Mouse (Mus musculus) C2C12 (cell line): ENCODE data around the gene Chtop. TPM values are rescaled to one million over a fixed set of nuclear protein-coding genes. Genes with fewer than 3 reads are reported as not detected.

Experiments
- H3K27me3 ChIP-seq: one replicate; pipeline ENCODE4 v1.6.1; 2011; ENCODE audit not compliant: control insufficient read depth, insufficient read depth, insufficient read length
- H3K36me3 ChIP-seq: one replicate; pipeline ENCODE4 v1.6.1; 2011; ENCODE audit not compliant: control insufficient read depth, insufficient read depth
- H3K4me3 ChIP-seq: one replicate; pipeline ENCODE4 v1.5.1; 2011; ENCODE audit warnings: mild to moderate bottlenecking, control low read depth; ENCODE audit not compliant: poor library complexity, insufficient read depth, severe bottlenecking
- H3K79me2 ChIP-seq: one replicate; pipeline ENCODE4 v1.6.1; 2011; ENCODE audit not compliant: control insufficient read depth, insufficient read depth
- H3K79me3 ChIP-seq: one replicate; pipeline ENCODE4 v1.6.1; 2011; ENCODE audit warnings: low read depth, control low read depth
- H3ac ChIP-seq: one replicate; pipeline ENCODE3; 2011; ENCODE audit warnings: low read depth; ENCODE audit not compliant: control insufficient read depth, insufficient read length
- CEBPB ChIP-seq: IDR thresholded peaks from one replicate; pipeline ENCODE4 v1.6.1; 2011; ENCODE audit warnings: low read depth, mild to moderate bottlenecking, control low read depth, moderate library complexity
- CTCF ChIP-seq: IDR thresholded peaks from one replicate; pipeline ENCODE4 v1.5.1; 2011; ENCODE audit not compliant: control insufficient read depth, insufficient read depth, insufficient read length
- FOSL1 ChIP-seq: IDR thresholded peaks from one replicate; pipeline ENCODE4 v1.8.0; 2011; ENCODE audit warnings: mild to moderate bottlenecking, low read length; ENCODE audit not compliant: poor library complexity, insufficient read depth, severe bottlenecking
- MAX ChIP-seq: IDR thresholded peaks from one replicate; pipeline ENCODE4 v1.6.1; 2011; ENCODE audit warnings: mild to moderate bottlenecking, control low read depth
- MYOD1 ChIP-seq: IDR thresholded peaks from one replicate; pipeline ENCODE4 v1.6.1; 2011; ENCODE audit warnings: low read depth; ENCODE audit not compliant: control insufficient read depth, insufficient read length
- MYOG ChIP-seq: IDR thresholded peaks from one replicate; pipeline ENCODE4 v1.6.1; 2011; ENCODE audit not compliant: control insufficient read depth, insufficient read length; ENCODE audit errors: extremely low read depth
- USF1 ChIP-seq: IDR thresholded peaks from one replicate; pipeline ENCODE4 v1.6.1; 2011; ENCODE audit warnings: low read depth, mild to moderate bottlenecking, control low read depth, moderate library complexity
- polyA plus RNA-seq: library from polyadenylated mRNA; unstranded; fragments of >200 nt; fragmentation: generic; extraction: Trizol; gene quantifications from one replicate; pipeline ENCODE4 v1.2.1, GENCODE M21; 2012; ENCODE audit warnings: missing spikeins

The Chtop gene
- polyA plus RNA-seq, 1 experiment = 103 TPM

DNA sequence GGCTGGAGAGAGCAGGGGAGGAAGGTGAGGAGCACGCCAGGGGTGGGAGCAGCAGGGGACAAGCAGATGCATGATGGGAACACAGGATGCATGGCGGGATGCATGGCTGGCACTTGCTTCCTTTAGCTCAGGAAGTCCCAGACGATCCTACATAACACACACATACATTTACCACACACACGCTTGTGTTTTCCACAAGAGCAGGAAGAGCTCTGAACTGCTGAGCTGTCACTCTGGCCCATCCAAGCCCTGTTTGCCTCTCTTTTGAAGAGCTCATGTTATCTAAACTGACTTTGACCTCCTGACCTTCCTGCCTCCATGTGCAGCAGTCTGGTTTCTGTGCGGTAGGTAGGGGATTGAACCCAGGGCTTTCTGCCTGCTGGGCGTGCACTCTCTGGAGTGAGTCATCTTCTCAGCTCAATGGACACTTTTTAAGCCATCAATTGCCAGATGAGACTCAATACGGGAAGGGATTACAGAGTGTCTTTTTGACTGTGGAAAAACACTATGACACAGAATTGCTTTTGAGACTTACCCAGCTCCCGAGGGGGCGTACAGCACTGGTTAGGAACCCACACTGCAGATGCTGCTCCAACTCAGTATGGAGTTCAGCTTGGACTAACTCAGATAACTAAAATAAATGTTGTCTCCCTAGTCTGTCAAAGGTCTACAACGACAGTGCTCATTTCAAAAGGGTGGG is 57.8 kb downstream of the Chtop start:
- no peak overlapping the region for H3K4me3 ChIP-seq
- TF ChIP-seq MYOD1 (no peak), FOSL1 (no peak), MAX (no peak), MYOG (no peak), CTCF (no peak), USF1 (no peak), CEBPB (no peak)

DNA sequence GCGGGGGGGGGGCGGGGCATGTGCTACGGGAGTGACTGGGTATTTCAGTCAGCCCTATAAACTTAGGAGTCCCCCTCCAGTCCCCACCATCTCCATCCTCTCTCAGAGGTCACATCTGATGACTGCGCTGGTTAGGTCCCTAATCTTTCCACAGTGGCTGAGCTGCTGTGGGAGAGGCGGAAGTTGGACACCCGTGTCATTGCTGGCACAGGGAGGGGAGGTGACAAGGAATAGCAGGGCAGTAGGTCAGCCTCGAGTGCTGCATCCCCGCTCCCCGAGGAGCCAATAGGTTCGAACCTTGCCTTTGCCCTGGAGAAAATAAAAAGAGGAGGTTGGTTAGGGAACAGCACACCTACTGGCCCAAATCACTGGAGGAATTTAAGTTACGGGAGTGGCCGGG is 58.4 kb downstream of the Chtop start:
- H3K36me3 ChIP-seq = no peaks in the 10 kb centered on the region
- TF ChIP-seq CTCF = no peak
- H3ac ChIP-seq = no peak overlapping the region
- H3K79me2 ChIP-seq = no peaks in the 10 kb centered on the region
- no peak overlapping the region for H3K4me3 ChIP-seq
- H3K79me3 ChIP-seq = no peaks in the 10 kb centered on the region
- H3K27me3 ChIP-seq = no peaks in the 10 kb centered on the region

More for the DNA sequence above, 57.8 kb downstream of the Chtop start:
- Histone ChIP-seq H3K79me2 (no peaks in the 10 kb centered on the region), H3K27me3 (no peaks in the 10 kb centered on the region), H3K79me3 (no peaks in the 10 kb centered on the region), H3ac (no peak overlapping the region), H3K36me3 (no peaks in the 10 kb centered on the region)

Other genes starting within 250 kb of the Chtop start
- gene Dennd4b, start 244.3 kb downstream of the Chtop start, polyA plus RNA-seq = 2.6 TPM
- gene Gatad2b, start 216.3 kb downstream of the Chtop start, polyA plus RNA-seq = 14.2 TPM
- gene Slc27a3, start 119.6 kb downstream of the Chtop start, polyA plus RNA-seq = 8.6 TPM
- gene Ints3, start 75.9 kb downstream of the Chtop start, polyA plus RNA-seq = 39.3 TPM
- gene Npr1, start 43.6 kb downstream of the Chtop start, polyA plus RNA-seq = 1.0 TPM
- 93.9 TPM for gene Ilf2, start 33.4 kb downstream of the Chtop start, polyA plus RNA-seq
- 18.8 TPM for gene Snapin, start 18.5 kb downstream of the Chtop start, polyA plus RNA-seq
- gene S100a1, start 4.9 kb upstream of the Chtop start, polyA plus RNA-seq = 96.0 TPM
- gene S100a13, start 4.9 kb upstream of the Chtop start, polyA plus RNA-seq = 96.7 TPM
- 0.96 TPM for gene S100a14, start 17.4 kb upstream of the Chtop start, polyA plus RNA-seq
- 49.2 TPM for gene S100a16, start 27.8 kb upstream of the Chtop start, polyA plus RNA-seq
- gene S100a3, start 51.1 kb upstream of the Chtop start, polyA plus RNA-seq = 22.0 TPM
- not detected for gene S100a2, start 80.7 kb upstream of the Chtop start, polyA plus RNA-seq
- gene Gm42674, start 92.4 kb upstream of the Chtop start, polyA plus RNA-seq = 1.5 TPM
- gene S100a4, start 94.3 kb upstream of the Chtop start, polyA plus RNA-seq = 11,980 TPM
- gene S100a5, start 99.0 kb upstream of the Chtop start, polyA plus RNA-seq = 0.43 TPM
- 4,076 TPM for gene S100a6, start 103.4 kb upstream of the Chtop start, polyA plus RNA-seq
- gene S100a7a, start 144.5 kb upstream of the Chtop start, polyA plus RNA-seq = 0.11 TPM
- gene S100a8, start 159.5 kb upstream of the Chtop start, polyA plus RNA-seq = not detected
- not detected for gene S100a9, start 186.2 kb upstream of the Chtop start, polyA plus RNA-seq
- not detected for gene Pglyrp4, start 217.4 kb upstream of the Chtop start, polyA plus RNA-seq